Mouse (Mus musculus) kidney, postnatal 10 days (tissue): ENCODE measurements around the gene Heatr3.

Experiments
- DNase-seq: peaks from one replicate; pipeline ENCODE4 v3.0.0; 2021; ENCODE audit warnings: mixed read lengths

The Heatr3 gene

DNA sequence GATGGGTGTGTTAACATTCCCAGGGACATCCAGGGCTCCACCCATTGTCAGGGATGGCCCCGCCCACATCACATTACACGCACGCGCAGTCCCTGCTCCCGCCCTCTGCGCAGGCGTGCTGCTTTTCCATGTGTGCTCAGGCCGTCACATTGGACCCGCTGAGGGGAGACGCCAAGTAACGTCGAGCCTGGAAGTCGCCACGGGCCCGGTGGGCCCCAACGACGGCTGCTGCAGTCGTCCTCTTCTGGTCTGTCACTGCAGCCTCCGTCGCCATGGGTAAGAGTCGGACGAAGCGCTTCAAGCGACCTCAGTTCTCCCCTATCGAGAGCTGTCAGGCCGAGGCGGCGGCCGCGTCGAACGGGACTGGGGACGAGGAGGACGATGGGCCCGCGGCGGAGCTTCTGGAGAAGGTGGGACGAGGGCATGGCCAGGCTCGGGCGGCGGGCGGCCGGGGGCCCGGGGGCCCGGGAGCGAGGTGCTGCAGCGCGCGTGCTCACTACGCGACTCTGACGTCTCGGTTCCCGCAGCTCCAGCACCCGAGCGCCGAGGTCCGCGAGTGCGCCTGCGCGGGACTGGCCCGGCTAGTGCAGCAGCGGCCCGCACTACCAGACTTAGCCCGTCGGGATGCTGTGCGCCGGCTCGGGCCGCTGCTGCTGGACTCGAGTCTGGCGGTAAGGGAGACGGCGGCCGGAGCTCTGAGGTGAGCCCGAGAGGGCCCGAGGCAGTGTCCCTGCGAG lies at the start of gene Heatr3:
TSS of gene Heatr3 (plus strand) at position 108 of the 737 bp plus-strand sequence.
- peak; percentile 97 for DNase-seq

DNA sequence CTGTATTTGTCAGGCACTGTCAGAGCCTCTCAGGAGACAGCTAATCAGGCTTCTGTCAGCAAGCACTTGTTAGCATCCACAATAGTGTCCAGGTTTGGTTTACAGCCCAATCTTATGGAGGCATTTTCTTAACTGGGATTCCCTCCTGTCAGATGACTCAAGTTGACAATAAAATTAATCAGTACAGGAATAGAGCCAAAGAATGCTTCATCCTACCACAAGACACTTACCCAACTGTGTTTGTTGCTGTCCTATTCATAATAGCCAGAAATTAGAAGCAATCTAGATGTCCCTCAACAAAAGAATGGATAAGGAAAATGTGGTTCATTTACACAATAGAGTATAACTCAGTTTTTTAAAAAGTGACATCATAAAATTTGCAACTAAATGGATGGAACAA lies 49.6 kb upstream of the Heatr3 start:
- DNase-seq, result no peak

DNA sequence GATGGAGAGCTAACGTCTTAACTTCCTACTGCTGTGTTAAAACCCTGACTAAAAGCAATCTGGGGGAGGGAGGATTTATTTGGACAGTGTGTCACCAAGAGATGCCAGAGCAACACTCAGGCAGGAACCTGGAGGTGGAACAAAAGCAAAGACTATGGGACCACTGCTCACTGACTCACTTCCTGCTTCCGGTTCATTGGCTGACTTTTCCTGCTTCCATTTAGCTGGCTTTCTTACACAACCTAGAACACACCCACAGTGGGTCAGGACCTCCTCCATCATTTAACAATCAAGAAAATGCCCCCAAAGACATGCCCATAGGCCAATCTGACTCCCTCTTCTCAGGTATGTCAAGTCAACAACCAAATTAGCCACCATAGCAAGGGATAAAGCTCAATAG lies 46.0 kb upstream of the Heatr3 start:
- DNase-seq, result no peak

DNA sequence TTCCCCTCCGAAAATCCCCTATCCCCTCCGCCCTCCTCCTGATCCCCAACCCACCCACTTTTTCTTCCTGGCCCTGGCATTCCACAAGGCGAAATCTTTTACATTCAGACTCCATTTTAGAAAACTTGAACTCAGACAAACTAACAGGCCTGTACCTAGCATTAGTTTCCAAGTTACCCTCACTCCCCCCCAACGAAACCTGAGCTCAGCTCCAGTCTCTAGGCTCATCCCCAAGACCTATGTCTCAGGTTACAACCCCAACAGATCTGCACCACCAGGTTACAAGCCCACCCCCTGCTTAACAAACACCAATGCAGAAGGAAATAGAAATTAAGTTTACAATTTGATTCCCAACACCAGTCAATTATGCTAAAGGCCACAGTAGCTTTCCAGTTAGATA lies 44.3 kb upstream of the Heatr3 start:
- DNase-seq, result no peak

DNA sequence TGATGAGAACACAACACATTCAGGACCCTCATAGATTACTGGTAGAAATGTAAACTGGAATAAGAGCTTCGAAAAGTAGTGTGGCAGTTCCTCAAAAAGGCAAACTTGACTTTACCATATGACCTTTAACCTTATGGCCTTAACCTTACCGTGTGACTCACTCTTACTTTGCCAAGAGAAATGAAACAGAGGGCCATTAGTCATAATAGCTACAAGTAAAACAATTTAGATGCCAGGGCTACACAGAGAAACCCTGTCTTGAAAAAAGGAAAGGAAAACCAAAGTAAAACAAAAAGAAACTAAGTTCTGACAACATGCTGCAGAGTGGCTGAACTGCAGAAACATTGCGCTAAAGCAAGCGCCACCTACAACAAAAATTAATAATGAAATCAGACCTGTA lies 38.8 kb upstream of the Heatr3 start:
- no peak for DNase-seq

DNA sequence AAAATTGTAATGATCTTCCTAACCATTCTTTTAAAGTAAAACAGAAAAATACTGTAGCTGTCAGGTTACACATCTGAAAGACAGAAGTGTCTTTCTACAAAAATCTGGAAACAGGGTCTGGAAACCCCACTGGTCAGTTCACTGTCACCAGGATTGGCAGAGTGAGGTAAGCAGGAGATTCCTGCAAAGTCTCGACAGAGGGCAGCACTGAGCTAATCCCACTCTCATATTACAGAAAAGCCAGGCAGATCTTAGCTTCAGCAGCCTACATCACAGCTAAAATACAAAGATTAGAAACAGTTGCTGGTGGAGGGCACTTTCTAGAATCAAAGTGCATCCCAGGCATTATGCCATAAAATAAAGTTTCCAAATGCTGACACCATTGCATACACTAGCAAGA lies 38.1 kb upstream of the Heatr3 start:
- DNase-seq, result peak; percentile 62

DNA sequence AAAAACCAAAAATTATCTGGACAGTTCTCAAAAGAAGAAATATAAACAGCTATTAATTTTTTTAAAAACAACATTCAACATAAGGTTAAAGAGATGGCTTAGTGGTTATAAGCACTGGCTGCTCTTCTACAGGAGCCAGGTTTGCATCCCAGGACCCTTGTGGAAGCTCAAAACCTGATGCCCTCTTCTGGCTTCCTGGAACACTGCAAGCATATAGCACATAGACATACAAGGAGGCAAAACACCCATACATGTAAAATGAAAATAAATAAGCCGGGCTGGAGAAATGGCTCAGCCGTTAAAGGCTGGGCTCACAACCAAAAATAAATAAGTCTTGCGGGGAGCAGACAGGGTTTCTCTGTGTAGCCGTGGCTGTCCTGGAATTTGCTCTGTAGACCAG lies 28.4 kb upstream of the Heatr3 start:
- DNase-seq, result no peak

DNA sequence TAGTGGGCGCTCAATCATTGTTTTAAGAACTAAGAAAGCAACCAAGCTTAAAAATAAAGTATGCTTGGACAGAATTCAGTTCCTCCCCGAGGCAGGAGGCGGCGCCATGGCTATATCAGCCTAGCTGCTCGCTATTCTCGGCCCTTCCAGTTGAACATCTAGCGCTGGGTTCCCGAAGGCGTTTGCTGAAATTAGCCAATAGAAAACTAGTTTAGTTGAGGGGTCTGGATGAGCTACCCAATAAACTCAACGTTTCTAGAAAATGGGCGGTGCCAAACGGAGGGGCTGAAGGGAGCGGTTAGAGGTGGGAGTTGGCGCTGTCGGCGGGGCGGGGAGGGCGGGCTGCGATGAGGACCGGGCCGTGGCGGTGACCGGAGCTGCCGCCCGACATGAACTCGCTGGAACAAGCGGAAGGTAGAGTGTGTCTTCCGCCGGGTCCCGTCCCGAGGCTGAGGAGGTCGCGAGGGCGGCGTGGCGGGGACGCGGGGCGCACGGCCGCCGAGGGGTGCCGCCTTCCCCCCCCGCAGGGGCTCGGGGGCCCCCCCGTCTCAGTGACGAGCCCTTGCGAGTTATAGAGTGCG lies 19.1 kb upstream of the Heatr3 start, which contains the start of gene Cnep1r1:
TSS of gene Cnep1r1 (plus strand) at position 314 of the 581 bp plus-strand sequence.
- peak; percentile 94 for DNase-seq

DNA sequence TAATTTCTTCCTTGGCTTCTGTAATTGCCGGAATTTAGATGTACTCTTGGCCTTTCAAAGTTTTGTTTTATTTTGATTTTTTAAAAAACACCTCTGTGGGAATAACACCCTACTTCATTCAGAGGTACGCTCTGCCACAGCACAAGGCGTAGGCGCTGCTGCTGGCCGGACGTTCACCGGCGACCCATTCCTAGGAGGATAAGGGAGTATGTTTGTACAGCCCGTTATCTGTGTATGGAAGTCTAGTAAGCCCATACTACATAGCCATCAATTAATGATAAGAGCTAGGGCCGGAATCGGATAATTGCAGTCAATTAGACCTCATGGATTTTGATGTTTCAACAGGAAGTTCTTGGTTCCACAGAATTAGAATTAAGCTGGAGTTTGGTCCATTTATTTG lies 18.6 kb upstream of the Heatr3 start:
- DNase-seq, result peak; percentile 22

DNA sequence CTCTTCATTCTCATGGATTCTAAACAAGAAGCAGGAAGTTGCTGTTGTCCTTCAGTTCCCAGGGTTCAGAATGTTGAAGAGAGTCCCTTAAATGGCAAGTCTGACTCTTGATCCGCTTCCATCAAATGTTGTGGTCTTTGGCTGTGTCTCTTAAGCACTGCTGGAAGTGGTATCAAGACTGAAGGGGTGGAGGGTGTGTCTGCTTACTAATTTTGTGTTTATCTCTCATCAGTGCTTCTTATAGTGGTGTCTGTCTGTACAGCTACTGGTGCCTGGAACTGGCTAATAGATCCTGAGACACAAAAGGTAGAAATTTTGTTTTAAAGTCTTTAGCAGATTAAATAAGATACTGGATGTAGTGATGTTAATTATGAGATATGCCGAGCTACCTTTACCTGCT lies 12.8 kb upstream of the Heatr3 start:
- no peak for DNase-seq

DNA sequence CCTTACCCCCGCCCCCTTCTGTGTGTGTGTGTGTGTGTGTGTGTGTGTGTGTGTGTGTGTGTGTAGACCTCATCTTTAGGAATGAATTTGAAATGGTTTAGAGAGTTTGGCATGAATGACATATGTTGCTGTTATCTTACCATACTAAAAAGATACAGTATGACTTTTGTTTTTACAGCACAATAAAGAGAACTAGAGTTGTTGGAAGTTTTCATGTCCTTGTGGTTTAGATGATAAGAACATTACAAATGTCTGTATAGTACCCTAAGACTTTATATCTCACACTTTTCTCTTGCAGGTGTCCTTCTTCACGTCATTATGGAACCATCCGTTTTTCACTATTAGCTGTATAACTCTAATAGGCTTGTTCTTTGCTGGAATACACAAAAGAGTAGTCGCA lies 8.3 kb upstream of the Heatr3 start:
- DNase-seq, result no peak

DNA sequence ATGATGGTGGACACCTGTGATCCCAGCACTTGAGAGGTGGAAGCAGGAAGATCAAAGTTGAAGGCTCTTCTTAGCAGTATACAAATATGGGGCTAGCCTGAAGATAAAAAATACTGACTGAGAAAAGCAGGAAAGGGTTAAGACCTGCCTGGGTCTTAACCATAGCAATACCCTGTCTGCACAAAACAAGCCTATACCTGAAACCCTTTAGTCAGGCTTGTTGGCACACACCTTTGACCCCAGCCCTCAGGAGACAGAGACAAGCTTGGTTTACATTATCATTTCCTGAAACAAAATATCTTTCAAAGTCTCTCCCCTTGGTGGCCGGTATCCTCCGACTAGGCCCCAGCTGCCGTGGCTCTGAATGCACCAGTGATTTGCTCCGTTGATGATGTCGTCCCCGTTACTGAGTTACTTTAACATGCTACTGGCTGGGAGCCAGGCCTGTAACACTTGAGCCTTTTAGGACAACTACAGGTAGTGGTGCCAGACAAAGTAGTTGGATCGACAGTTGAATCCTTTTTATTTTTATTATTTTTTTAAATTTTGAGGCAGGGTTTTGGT lies 6.8 kb upstream of the Heatr3 start:
- DNase-seq, result peak; percentile 63

DNA sequence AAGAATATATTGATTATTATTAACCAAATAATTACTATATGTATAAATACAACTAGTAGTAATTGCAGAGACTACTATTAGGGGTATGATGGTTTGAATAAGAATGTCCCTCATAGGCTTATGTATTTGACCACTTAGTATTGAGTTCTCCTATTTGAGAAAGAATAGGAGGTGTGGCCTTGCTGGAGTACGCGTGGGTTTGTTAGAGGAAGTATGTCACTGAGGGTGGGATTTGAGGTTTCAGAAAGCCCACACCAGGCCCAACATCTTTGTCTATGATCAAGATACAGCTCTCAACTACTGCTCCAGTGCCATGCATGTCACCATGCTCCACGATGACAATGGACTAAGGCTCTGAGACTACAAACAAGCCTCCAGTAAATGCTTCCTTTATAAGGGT lies 1.6 kb downstream of the Heatr3 start:
- DNase-seq, result no peak

DNA sequence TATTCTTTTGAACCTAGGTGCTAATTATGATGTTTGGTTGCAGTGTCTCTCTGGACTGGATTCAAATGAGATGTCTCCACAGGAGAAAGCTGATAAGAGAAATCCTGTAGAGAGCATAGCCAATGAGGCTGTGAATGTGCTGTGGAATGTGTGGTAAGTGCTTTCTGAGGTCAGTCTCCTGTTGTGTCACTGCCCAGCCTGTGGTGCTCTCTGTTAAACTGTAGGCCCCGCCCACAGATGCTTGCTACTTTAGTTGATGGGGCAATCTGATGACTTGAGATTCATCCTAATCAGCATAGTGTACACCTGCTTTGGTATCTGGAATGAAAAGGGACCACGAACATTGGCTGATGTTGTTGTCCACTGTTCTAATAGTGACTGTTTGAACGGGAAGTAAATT lies 4.0 kb downstream of the Heatr3 start:
- no peak for DNase-seq

DNA sequence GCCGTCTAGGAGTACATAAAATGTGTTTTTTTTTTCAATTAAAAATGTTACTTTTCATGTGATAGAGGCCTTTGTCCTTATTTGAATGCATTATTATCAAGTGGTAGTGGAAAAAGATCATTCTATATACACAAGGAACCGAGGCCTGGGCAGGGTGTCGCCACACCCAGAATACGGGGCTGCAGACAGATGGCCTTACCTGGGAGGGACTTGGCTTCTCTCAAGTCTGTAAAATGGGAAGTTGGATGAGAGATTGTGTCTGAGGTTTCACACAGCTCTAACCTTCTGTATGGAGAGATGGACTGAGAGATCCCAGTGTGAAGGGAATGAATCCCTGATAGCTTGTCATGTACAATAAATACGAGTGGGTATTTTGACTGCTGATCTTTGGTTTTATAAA lies 6.4 kb downstream of the Heatr3 start:
- no peak for DNase-seq

DNA sequence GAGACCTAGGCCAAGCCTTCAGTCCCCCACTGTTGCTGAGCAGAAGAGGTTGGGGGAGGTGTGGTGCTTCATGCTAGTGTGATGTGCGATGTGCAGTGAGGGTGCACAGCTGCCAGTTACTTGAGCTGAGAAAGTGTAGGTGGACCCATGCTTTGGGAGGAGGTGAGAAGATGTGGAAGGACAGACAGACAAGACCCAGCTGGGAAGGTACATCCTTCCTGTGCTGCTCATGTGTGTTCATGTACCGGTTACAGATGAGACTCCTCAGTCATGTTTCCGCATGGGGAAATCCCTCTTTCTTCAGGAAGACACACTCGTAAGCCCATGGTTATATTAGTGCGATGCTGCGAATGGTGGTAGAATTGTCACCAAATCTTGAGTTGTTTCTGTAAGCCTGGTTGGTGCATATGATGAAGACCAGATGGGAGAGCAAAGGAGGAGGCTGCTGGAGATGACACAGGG lies 13.3 kb downstream of the Heatr3 start:
- no peak for DNase-seq

DNA sequence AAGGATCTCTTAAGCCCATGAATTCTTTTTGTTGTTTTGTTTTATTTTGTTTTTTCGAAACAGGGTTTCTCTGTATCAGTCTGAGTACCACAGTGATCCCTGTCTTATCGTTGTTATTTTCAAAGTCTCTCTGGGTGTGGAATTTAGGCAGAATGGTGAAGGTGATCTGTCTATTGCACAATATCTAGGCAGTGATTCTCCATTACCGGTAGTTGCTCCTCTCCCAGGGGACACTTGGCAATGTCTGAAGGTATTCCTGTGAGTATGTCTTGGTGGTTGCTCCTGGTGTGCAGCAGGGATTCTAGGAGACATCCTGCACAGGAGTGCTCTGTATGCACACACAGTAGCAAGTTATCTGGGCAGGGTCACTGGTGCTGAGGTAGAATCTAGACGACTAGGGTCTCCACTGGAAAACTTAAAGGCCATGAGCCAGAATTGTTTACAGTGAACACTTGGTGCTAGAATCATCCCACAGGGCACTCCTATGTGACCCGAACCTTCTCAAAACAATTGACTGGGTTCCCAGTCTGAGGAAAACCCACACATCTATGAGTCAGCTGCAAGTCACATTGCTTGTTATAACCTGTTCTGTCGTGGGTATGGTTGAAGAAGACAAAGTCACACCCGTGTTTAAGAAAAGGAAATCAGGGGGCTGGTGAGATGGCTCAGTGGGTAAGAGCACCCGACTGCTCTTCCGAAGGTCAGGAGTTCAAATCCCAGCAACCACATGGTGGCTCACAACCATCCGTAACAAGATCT lies 22.8 kb downstream of the Heatr3 start:
- no peak for DNase-seq

DNA sequence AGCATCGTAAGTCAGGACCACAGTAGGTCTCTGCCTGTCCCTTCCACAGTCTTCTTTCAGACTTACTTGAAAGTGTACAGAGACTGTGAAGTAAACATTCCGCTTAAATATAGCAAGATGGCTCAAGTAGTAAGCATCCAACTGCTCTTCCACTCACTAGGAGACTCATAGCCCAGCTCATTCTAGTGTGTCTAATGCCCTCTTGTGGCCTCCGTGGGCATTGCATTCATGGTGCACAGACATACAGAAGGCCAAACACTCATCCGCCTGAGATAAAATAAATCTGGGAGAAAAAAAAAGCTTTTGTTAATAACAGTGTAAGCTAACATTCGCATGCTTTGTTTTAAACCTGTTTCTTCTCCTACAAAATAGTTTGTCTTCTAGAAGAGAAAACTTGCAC lies 23.8 kb downstream of the Heatr3 start:
- DNase-seq, result peak; percentile 82

DNA sequence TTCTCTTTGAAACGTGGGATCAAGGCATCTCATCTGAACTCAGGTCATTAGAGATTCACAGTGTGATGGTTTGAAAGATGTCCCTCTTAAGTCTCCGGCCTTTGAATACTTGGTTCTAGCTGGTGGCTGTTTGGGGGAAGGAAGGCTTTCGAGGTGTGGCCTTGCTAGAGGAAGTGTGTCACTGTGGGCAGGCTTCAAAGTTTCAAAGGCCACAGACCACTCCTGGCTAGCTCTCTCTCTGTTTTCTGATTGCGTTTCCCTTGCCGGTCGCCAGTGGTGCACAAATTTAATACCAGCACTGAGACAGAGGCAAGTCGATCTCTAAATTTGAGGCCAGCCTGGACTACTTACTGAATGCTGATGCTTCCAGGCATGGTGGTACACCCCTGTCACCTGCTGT lies 37.6 kb downstream of the Heatr3 start:
- DNase-seq, result no peak

DNA sequence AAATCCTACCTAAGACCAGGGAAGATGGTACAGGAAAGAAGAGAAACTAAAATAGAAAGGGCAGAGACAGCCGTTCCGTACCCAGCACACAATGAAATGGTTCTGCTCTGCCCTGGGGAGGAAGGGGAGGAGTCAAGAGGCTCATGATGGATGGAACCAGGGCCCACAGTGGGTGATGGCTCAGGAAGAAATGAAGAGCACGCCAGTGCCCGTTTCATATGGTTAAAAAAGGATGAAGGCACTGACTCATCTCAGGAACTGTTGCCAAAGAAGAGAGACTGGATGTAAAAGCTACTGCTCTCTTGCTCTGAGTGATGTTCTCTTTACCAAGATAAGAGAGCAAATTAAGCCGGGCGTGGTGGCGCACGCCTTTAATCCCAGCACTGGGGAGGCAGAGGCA lies 39.6 kb downstream of the Heatr3 start:
- no peak for DNase-seq

DNA sequence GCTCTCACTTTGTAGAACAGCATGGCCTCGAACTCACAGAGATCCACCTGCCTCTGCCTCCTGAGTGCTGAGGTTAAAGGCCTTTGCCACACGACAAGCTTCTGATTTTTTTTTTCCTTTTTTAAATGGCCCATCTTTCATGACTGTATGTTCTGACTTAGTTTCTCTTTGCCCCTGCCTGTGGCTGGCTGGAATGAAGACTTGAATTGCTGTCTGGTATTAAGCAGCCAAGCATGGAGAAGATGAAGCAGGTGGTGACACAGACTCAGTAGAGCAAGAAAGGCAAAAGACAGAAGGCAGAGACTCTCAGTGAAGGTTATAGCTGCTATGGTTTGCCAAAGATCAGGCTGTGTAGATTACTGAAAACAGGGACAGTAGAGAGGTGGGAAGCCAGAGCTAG lies 45.5 kb downstream of the Heatr3 start:
- DNase-seq, result no peak

DNA sequence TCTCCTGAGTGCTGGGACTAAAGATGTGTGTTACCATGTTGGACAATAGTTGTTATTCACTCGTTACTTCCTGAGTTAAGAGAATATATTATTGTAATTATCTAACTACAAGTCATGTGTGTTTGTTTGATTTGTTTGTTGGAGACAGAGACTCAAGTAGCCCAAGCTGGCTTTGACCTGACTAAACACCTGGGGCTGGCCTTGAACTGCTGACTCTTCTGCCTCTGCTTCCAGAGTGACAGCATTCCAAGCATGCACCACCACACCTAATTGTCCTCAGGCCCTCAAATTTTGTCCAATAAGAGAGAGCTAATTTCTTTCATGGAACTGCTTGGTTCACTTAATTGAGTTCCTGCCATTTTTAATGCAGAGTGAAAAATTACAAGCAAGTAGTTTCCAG lies 47.3 kb downstream of the Heatr3 start:
- DNase-seq, result no peak

DNA sequence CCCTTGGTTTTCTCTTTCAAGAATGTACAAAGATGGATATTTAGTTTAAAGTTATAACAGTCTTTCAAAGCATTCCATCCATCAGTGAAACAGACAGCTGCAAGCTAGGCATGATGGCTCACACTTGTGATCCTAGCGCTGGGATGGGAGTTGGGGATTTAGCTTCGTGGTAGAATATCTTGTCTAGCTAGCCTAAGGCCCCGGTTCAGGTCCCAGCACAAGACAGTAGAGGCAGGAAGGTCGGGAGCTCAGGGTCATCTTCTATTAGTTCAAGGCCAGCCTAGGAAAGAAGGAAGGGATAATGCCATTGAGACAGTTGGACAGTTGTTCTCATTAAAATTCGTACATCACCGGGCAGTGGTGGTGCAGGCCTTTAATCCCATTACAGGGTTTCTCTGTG lies 48.1 kb downstream of the Heatr3 start:
- no peak for DNase-seq

DNA sequence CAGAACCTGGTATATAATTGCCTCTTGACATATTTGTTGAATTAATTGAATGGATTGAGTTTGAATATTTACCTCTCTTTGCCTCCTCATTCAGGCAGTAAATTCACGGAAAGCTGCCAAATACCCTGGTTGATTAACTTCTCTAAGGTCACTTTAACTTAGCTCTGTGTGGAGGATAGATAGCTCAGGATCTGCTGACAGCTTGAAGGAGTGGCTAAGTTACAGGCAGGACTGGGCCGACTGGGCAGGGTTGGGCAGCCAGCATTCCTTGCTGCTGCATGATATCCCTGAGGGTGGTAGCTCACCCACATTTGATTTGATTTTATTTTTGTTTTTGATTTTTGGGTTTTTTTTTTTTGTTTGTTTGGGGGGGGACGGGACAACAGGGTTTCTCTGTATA lies 59.7 kb downstream of the Heatr3 start:
- DNase-seq, result peak; percentile 44
